Mouse (Mus musculus) MEL (cell line): ENCODE data around the gene Git1. TPM values are rescaled to one million over a fixed set of nuclear protein-coding genes. Genes with fewer than 3 reads are reported as not detected.
A peak's percentile ranks its signal among the peaks of the same experiment; 100 is the strongest.

ENCODE experiments used
- DNase-seq: peaks from one replicate; pipeline ENCODE4 v3.0.0; 2011; ENCODE audit warnings: low read depth, low spot score
- H3K27ac ChIP-seq: 2 replicates; pipeline ENCODE4 v1.5.1; 2012; ENCODE audit warnings: low read depth, mild to moderate bottlenecking, control low read depth, low read length, moderate library complexity; ENCODE audit not compliant: control insufficient read depth
- H3K27me3 ChIP-seq, 2 experiments: fragments of 150-350 bp in 1 of 2; sonication (generic) in 1 of 2; 2 replicates each; pipeline ENCODE4 v1.6.1; 2012; ENCODE audit warnings: low read length in 2 of 2, mild to moderate bottlenecking in 2 of 2, improper control_type of control experiment in 1 of 2, moderate library complexity in 1 of 2; ENCODE audit not compliant: insufficient read depth in 2 of 2, control insufficient read depth in 1 of 2
- H3K36me3 ChIP-seq, 2 experiments: 2 replicates each; pipeline ENCODE4 v1.6.1; 2012 to 2014; ENCODE audit warnings: low read length in 2 of 2, improper control_type of control experiment in 1 of 2, inconsistent platforms in 1 of 2, mild to moderate bottlenecking in 1 of 2; ENCODE audit not compliant: insufficient read depth in 2 of 2, control insufficient read depth in 1 of 2
- H3K4me1 ChIP-seq, 2 experiments: fragments of 150-350 bp in 1 of 2; sonication (generic) in 1 of 2; 2 replicates each; pipeline ENCODE4 v1.6.1; 2012; ENCODE audit warnings: low read length in 2 of 2, improper control_type of control experiment in 1 of 2, mild to moderate bottlenecking in 1 of 2; ENCODE audit not compliant: insufficient read depth in 2 of 2, control insufficient read depth in 1 of 2
- H3K4me3 ChIP-seq, 2 experiments: fragments of 150-350 bp in 1 of 2; sonication (generic) in 1 of 2; 2 replicates each; pipeline ENCODE4 v1.5.1; 2012; ENCODE audit warnings: low read depth in 2 of 2, low read length in 2 of 2, mild to moderate bottlenecking in 2 of 2, moderate library complexity in 2 of 2, control low read depth in 1 of 2, improper control_type of control experiment in 1 of 2; ENCODE audit not compliant: control insufficient read depth in 1 of 2, insufficient read depth in 1 of 2
- H3K79me2 ChIP-seq: 2 replicates; pipeline ENCODE4 v1.6.1; 2012; ENCODE audit warnings: mild to moderate bottlenecking, low read length, moderate library complexity; ENCODE audit not compliant: control insufficient read depth, poor library complexity, insufficient read depth
- H3K9ac ChIP-seq: 2 replicates; pipeline ENCODE4 v1.6.1; 2012; ENCODE audit warnings: low read depth, mild to moderate bottlenecking, control low read depth, low read length, moderate library complexity; ENCODE audit not compliant: control insufficient read depth, poor library complexity, severe bottlenecking
- H3K9me3 ChIP-seq: fragments of 150-350 bp; sonication (generic); replicated peaks from 2 replicates; pipeline ENCODE4 v1.6.1; 2012; ENCODE audit warnings: mild to moderate bottlenecking, low read length, improper control_type of control experiment, moderate library complexity; ENCODE audit not compliant: insufficient read depth
- BHLHE40 ChIP-seq: IDR thresholded peaks from 2 replicates; pipeline ENCODE4 v1.6.1; 2012; ENCODE audit warnings: low read depth, mild to moderate bottlenecking, inconsistent platforms, low read length, improper control_type of control experiment, borderline replicate concordance
- CHD1 ChIP-seq: IDR thresholded peaks from 2 replicates; pipeline ENCODE4 v1.6.1; 2012; ENCODE audit warnings: low read depth, mild to moderate bottlenecking, inconsistent platforms, low read length, improper control_type of control experiment
- CHD2 ChIP-seq: IDR thresholded peaks from 2 replicates; pipeline ENCODE4 v1.6.1; 2011; ENCODE audit warnings: low read length, improper control_type of control experiment
- CTCF ChIP-seq, 3 experiments: IDR thresholded peaks in 2 of 3; conservative IDR thresholded peaks in 1 of 3; 2 replicates each; pipeline ENCODE4 v1.5.1; 2011 to 2012; ENCODE audit warnings: low read length in 3 of 3, low read depth in 2 of 3, mild to moderate bottlenecking in 2 of 3, improper control_type of control experiment in 1 of 3, inconsistent platforms in 1 of 3, mixed read lengths in 1 of 3, moderate library complexity in 1 of 3; ENCODE audit not compliant: control insufficient read depth in 1 of 3, insufficient read depth in 1 of 3, poor library complexity in 1 of 3, severe bottlenecking in 1 of 3
- E2F4 ChIP-seq: IDR thresholded peaks from 2 replicates; pipeline ENCODE4 v1.6.1; 2011; ENCODE audit warnings: low read depth, low read length, improper control_type of control experiment, borderline replicate concordance
- ELF1 ChIP-seq: IDR thresholded peaks from 2 replicates; pipeline ENCODE4 v1.6.1; 2014; ENCODE audit warnings: low read depth, mild to moderate bottlenecking, inconsistent platforms, low read length, improper control_type of control experiment, moderate library complexity
- EP300 ChIP-seq, 2 experiments: IDR thresholded peaks; 2 replicates each; pipeline ENCODE4 v1.6.1; 2011; ENCODE audit warnings: improper control_type of control experiment in 2 of 2, low read length in 2 of 2, low read depth in 1 of 2, mild to moderate bottlenecking in 1 of 2
- ETS1 ChIP-seq: IDR thresholded peaks from 2 replicates; pipeline ENCODE4 v1.6.1; 2012; ENCODE audit warnings: low read depth, mild to moderate bottlenecking, inconsistent platforms, low read length, improper control_type of control experiment, moderate library complexity
- GABPA ChIP-seq: IDR thresholded peaks from 2 replicates; pipeline ENCODE4 v1.6.1; 2012; ENCODE audit warnings: low read depth, mild to moderate bottlenecking, inconsistent platforms, low read length, improper control_type of control experiment, moderate library complexity
- GATA1 ChIP-seq: IDR thresholded peaks from 2 replicates; pipeline ENCODE4 v1.6.1; 2011; ENCODE audit warnings: low read depth, low read length, improper control_type of control experiment
- HCFC1 ChIP-seq: IDR thresholded peaks from 2 replicates; pipeline ENCODE4 v1.6.1; 2012; ENCODE audit warnings: low read depth, mild to moderate bottlenecking, inconsistent platforms, low read length, improper control_type of control experiment, moderate library complexity
- KAT2A ChIP-seq: conservative IDR thresholded peaks from 2 replicates; pipeline ENCODE4 v1.6.1; 2012; ENCODE audit warnings: low read depth, low read length, improper control_type of control experiment, inconsistent platforms
- MAFK ChIP-seq: IDR thresholded peaks from 2 replicates; pipeline ENCODE4 v1.6.1; 2011; ENCODE audit warnings: low read depth, mild to moderate bottlenecking, low read length, improper control_type of control experiment, borderline replicate concordance
- MAZ ChIP-seq: IDR thresholded peaks from 2 replicates; pipeline ENCODE4 v1.6.1; 2012; ENCODE audit warnings: low read depth, mild to moderate bottlenecking, inconsistent platforms, low read length, improper control_type of control experiment
- MEF2A ChIP-seq: IDR thresholded peaks from 2 replicates; pipeline ENCODE4 v1.6.1; 2014; ENCODE audit warnings: low read depth, mild to moderate bottlenecking, inconsistent platforms, low read length, improper control_type of control experiment; ENCODE audit not compliant: poor library complexity, insufficient replicate concordance, severe bottlenecking; ENCODE audit errors: extremely low read depth
- MXI1 ChIP-seq: IDR thresholded peaks from 2 replicates; pipeline ENCODE4 v1.6.1; 2011; ENCODE audit warnings: mild to moderate bottlenecking, low read depth, low read length, improper control_type of control experiment
- MYB ChIP-seq: IDR thresholded peaks from 2 replicates; pipeline ENCODE4 v1.6.1; 2011; ENCODE audit warnings: mild to moderate bottlenecking, low read depth, low read length, improper control_type of control experiment
- MYC ChIP-seq: IDR thresholded peaks from 2 replicates; pipeline ENCODE4 v1.6.1; 2011; ENCODE audit warnings: low read depth, mild to moderate bottlenecking, low read length, improper control_type of control experiment, moderate library complexity
- NELFE ChIP-seq: IDR thresholded peaks from 2 replicates; pipeline ENCODE4 v1.6.1; 2011; ENCODE audit warnings: low read depth, low read length, improper control_type of control experiment
- NRF1 ChIP-seq: IDR thresholded peaks from 2 replicates; pipeline ENCODE4 v1.6.1; 2014; ENCODE audit warnings: low read depth, mild to moderate bottlenecking, inconsistent platforms, low read length, improper control_type of control experiment, moderate library complexity; ENCODE audit not compliant: poor library complexity, insufficient read depth, severe bottlenecking
- POLR2A ChIP-seq, 2 experiments: IDR thresholded peaks; 2 replicates each; pipeline ENCODE4 v1.6.1; 2011 to 2012; ENCODE audit warnings: low read length in 2 of 2, mild to moderate bottlenecking in 2 of 2, control low read depth in 1 of 2, improper control_type of control experiment in 1 of 2, low read depth in 1 of 2, moderate library complexity in 1 of 2; ENCODE audit not compliant: control insufficient read depth in 1 of 2, insufficient read depth in 1 of 2, poor library complexity in 1 of 2
- POLR2AphosphoS2 ChIP-seq: IDR thresholded peaks from 2 replicates; pipeline ENCODE4 v1.6.1; 2011; ENCODE audit warnings: low read length, improper control_type of control experiment
- POLR2AphosphoS5 ChIP-seq: IDR thresholded peaks from 2 replicates; pipeline ENCODE4 v1.6.1; 2012; ENCODE audit warnings: low read depth, borderline replicate concordance, mild to moderate bottlenecking, inconsistent platforms, low read length, moderate library complexity, mixed read lengths
- RAD21 ChIP-seq: IDR thresholded peaks from 2 replicates; pipeline ENCODE4 v1.6.1; 2011; ENCODE audit warnings: mild to moderate bottlenecking, low read depth, low read length, improper control_type of control experiment
- RCOR1 ChIP-seq: IDR thresholded peaks from 2 replicates; pipeline ENCODE4 v1.6.1; 2012; ENCODE audit warnings: low read depth, mild to moderate bottlenecking, inconsistent platforms, low read length, improper control_type of control experiment
- SIN3A ChIP-seq: IDR thresholded peaks from 2 replicates; pipeline ENCODE4 v1.6.1; 2012; ENCODE audit warnings: low read length, improper control_type of control experiment, inconsistent platforms
- SMC3 ChIP-seq: IDR thresholded peaks from 2 replicates; pipeline ENCODE4 v1.6.1; 2011; ENCODE audit warnings: low read depth, low read length, improper control_type of control experiment
- TAL1 ChIP-seq: IDR thresholded peaks from 2 replicates; pipeline ENCODE4 v1.6.1; 2012; ENCODE audit warnings: mild to moderate bottlenecking, inconsistent platforms, low read length, moderate library complexity, mixed read lengths
- TBP ChIP-seq: IDR thresholded peaks from 2 replicates; pipeline ENCODE4 v1.8.0; 2011; ENCODE audit warnings: low read depth, low read length, improper control_type of control experiment
- TCF12 ChIP-seq: IDR thresholded peaks from 2 replicates; pipeline ENCODE4 v1.6.1; 2014; ENCODE audit warnings: low read depth, mild to moderate bottlenecking, inconsistent platforms, low read length, improper control_type of control experiment, moderate library complexity
- USF1 ChIP-seq: IDR thresholded peaks from 2 replicates; pipeline ENCODE4 v1.6.1; 2014; ENCODE audit warnings: low read depth, mild to moderate bottlenecking, inconsistent platforms, low read length, improper control_type of control experiment, moderate library complexity
- ZKSCAN1 ChIP-seq: IDR thresholded peaks from 2 replicates; pipeline ENCODE4 v1.6.1; 2012; ENCODE audit warnings: low read depth, mild to moderate bottlenecking, inconsistent platforms, low read length, improper control_type of control experiment, moderate library complexity
- ZMIZ1 ChIP-seq: IDR thresholded peaks from 2 replicates; pipeline ENCODE4 v1.6.1; 2012; ENCODE audit warnings: low read depth, mild to moderate bottlenecking, inconsistent platforms, low read length, improper control_type of control experiment, moderate library complexity
- polyA plus RNA-seq, 2 experiments: library from polyadenylated mRNA; stranded (reverse) in 1 of 2; unstranded in 1 of 2; fragments of >175 nt in 1 of 2; fragments of >200 nt in 1 of 2; gene quantifications; 2 replicates each; pipeline versions ENCODE4 v1.2.1 to v1.2.4; 2012; ENCODE audit warnings: low replicate concordance in 2 of 2, low read depth in 1 of 2; ENCODE audit not compliant: insufficient read length in 2 of 2, insufficient read depth in 1 of 2, missing spikeins in 1 of 2
- total RNA-seq: library from RNA; depleted of rRNA; stranded (reverse); fragments of 300-350 nt; gene quantifications from 2 replicates; pipeline ENCODE4 v1.2.3, GENCODE M21; 2012

Git1 gene
- total and polyA plus RNA-seq, 3 experiments: 33.1 to 81.4 TPM; not detected in 1

- peak overlapping the region; percentile 93 for H3K9ac ChIP-seq
- H3K9me3 ChIP-seq: no peaks in the 10 kb centered on the region
- TF ChIP-seq MAFK (no peak), POLR2AphosphoS2 (peak; percentile 76; the same call in 1 of the 2 replicates), CHD2 (no peak), GABPA (no peak), CHD1 (peak; percentile 42; the same call in 1 of the 2 replicates), CTCF (IDR thresholded peaks at IDR 0.05 in 2 of 3, conservative IDR thresholded peaks at IDR 0.05 in 1 of 3; ENCODE audit: control insufficient read depth in 1 of 3, insufficient read depth in 1 of 3, low read depth in 2 of 3, low read length in 3 of 3, poor library complexity in 1 of 3, severe bottlenecking in 1 of 3) (peak in 1 of 3 experiments; percentile 4; a peak in 2 of 6 replicates), ZMIZ1 (peak; percentile 58; the same call in 1 of the 2 replicates), TAL1 (no peak), GATA1 (no peak), MEF2A (peak; percentile 24; the same call in 1 of the 2 replicates), ZKSCAN1 (no peak), NRF1 (peak; percentile 69), MAZ (peak; percentile 91), MYC (no peak), SIN3A (peak; percentile 53; the same call in 1 of the 2 replicates), SMC3 (no peak), POLR2AphosphoS5 (no peak), TCF12 (peak; percentile 44; the same call in 1 of the 2 replicates), HCFC1 (peak; percentile 76), MXI1 (no peak), E2F4 (no peak), ETS1 (no peak; the same call in 1 of the 2 replicates), TBP (peak; percentile 9; the same call in 1 of the 2 replicates), KAT2A (no peak), ELF1 (peak; percentile 61), MYB (no peak), RCOR1 (no peak), NELFE (peak; percentile 88), RAD21 (no peak), USF1 (no peak), BHLHE40 (no peak), EP300 (IDR thresholded peaks at IDR 0.05; ENCODE audit: low read depth in 1 of 2, low read length in 2 of 2) (0 out of 4 replicates have a peak, but pooled peaks of 1 of the 2 experiments have one; percentile 7), POLR2A (IDR thresholded peaks at IDR 0.05; ENCODE audit: control insufficient read depth in 1 of 2, insufficient read depth in 1 of 2, low read depth in 1 of 2, low read length in 2 of 2, poor library complexity in 1 of 2) (peak; percentile 64 to 84; a peak in 3 of 4 replicates)
- H3K4me3 ChIP-seq: peak overlapping the region; percentile 86 to 90
- H3K79me2 ChIP-seq: peaks cover 60% of the 10 kb centered on the region
- peak; percentile 97 for DNase-seq
- H3K36me3 ChIP-seq: peaks cover 0 to 22% of the 10 kb centered on the region in 2 experiments; a peak in 2 of 4 replicates
- no peaks in the 10 kb centered on the region for H3K27me3 ChIP-seq
- peak overlapping the region; percentile 96 for H3K27ac ChIP-seq
- H3K4me1 ChIP-seq: peaks cover 2 to 30% of the 10 kb centered on the region in 2 experiments; a peak in 3 of 4 replicates
Measured at GRCm38 (mm10) chr11:77492911-77493332, 440 bp upstream of the Git1 start.
